Comparison of ENCODE assay signal across 21 mouse cellular contexts in genomic region chr16:32174340-32175005, GRCm38 (mm10). TPM values are rescaled to one million over a fixed set of nuclear protein-coding genes. Genes with fewer than 3 reads are reported as not detected.
DNase-seq lines count a peak whose midpoint lies in the region; ATAC-seq and TF ChIP-seq lines count a peak whose summit lies in the region.
"Had no signal": no experiment of that assay in that cellular context is flagged by ENCODE, and none has a peak within 500 bp of the region (broad histone marks: within the 10 kb centered on the region; RNA-seq: fewer than 3 reads in every experiment).

No protein-coding gene starts in this region.

- H3K27me3 ChIP-seq in kidney, embryonic 16.5 days (ENCODE audit: insufficient read depth, low read length) = no peaks in the 10 kb centered on the region
- H3K27me3 ChIP-seq in thymus, adult 2 months (ENCODE audit: control insufficient read depth, insufficient read depth, low read length) = no peaks in the 10 kb centered on the region
- H3K27me3 ChIP-seq in intestine, postnatal 0 days (replicated peaks; ENCODE audit: control insufficient read depth, insufficient read depth, low read length) = no peaks in the 10 kb centered on the region
- H3K27me3 ChIP-seq: embryonic facial prominence, embryonic 12.5 days; forebrain, embryonic 15.5 days; heart, embryonic 15.5 days had no signal

- no peak overlapping the region for H3K4me3 ChIP-seq in kidney, embryonic 16.5 days (ENCODE audit: low read length)
- H3K4me3 ChIP-seq in thymus, adult 2 months (ENCODE audit: control insufficient read depth, insufficient read depth, low read length) = no peak overlapping the region
- H3K4me3 ChIP-seq in intestine, postnatal 0 days (ENCODE audit: low read depth, low read length) = no peak overlapping the region
- H3K4me3 ChIP-seq: embryonic facial prominence, embryonic 12.5 days; forebrain, embryonic 15.5 days; heart, adult 2 months; heart, embryonic 15.5 days; hindbrain, embryonic 10.5 days had no signal

- peak; percentile 33; the same call in 1 of the 2 replicates for ATAC-seq in kidney, embryonic 16.5 days (ENCODE audit: low FRiP score, low TSS enrichment)
- no peak for ATAC-seq in intestine, postnatal 0 days
- ATAC-seq: activated CD4-positive, CD25-positive, alpha-beta regulatory T cell, adult 4 months; forebrain, embryonic 15.5 days had no signal

- no peak for DNase-seq in kidney, adult 9 months
- peak; percentile 22 for DNase-seq in thymus, adult 2 months
- DNase-seq in thymus, adult 18-20 months = no peak
- DNase-seq in thymus, postnatal 10 days (ENCODE audit: low spot score in 2 of 2) = peak; percentile 51 to 60
- DNase-seq in ovary, postnatal 36 days (ENCODE audit: low spot score) = no peak
- DNase-seq: adrenal gland, postnatal 14 days; cerebellum, adult 11-12 months; cerebellum, adult 9-10 months; cerebellum, postnatal 25 days; heart, adult 2 months had no signal

- no peak overlapping the region for H3K9ac ChIP-seq in kidney, embryonic 16.5 days (replicated peaks; ENCODE audit: low read length)
- H3K9ac ChIP-seq in intestine, postnatal 0 days (ENCODE audit: low read depth, low read length) = no peak overlapping the region
- H3K9ac ChIP-seq: embryonic facial prominence, embryonic 12.5 days; forebrain, embryonic 15.5 days; heart, embryonic 15.5 days; hindbrain, embryonic 14.5 days had no signal

- H3K9me3 ChIP-seq in kidney, embryonic 16.5 days (ENCODE audit: low read length) = peaks cover 4% of the 10 kb centered on the region; the same call in 1 of the 2 replicates
- no peaks in the 10 kb centered on the region for H3K9me3 ChIP-seq in intestine, postnatal 0 days (ENCODE audit: control insufficient read depth)
- H3K9me3 ChIP-seq: embryonic facial prominence, embryonic 12.5 days; forebrain, embryonic 15.5 days; heart, embryonic 15.5 days; hindbrain, embryonic 10.5 days had no signal

- no peak for TF ChIP-seq CTCF in thymus, adult 2 months (IDR thresholded peaks at IDR 0.05; ENCODE audit: borderline replicate concordance, control insufficient read depth, extremely low read depth, insufficient read depth, low read length, poor library complexity)
- no peak for TF ChIP-seq CTCF in intestine, postnatal 0 days (IDR thresholded peaks at IDR 0.05; ENCODE audit: low read depth)

- H3K27ac ChIP-seq in kidney, embryonic 16.5 days (ENCODE audit: low read length) = no peak overlapping the region
- H3K27ac ChIP-seq in thymus, adult 2 months (ENCODE audit: control insufficient read depth, insufficient read depth, low read length) = peak overlapping the region; percentile 40
- H3K27ac ChIP-seq in intestine, postnatal 0 days (ENCODE audit: low read depth, low read length) = no peak overlapping the region
- H3K27ac ChIP-seq: embryonic facial prominence, embryonic 12.5 days; forebrain, embryonic 15.5 days; heart, adult 2 months; heart, embryonic 15.5 days; hindbrain, embryonic 10.5 days; hindbrain, embryonic 14.5 days had no signal

- no peak overlapping the region for H3K4me2 ChIP-seq in kidney, embryonic 16.5 days (replicated peaks; ENCODE audit: low read depth, low read length)
- H3K4me2 ChIP-seq in intestine, postnatal 0 days (replicated peaks; ENCODE audit: low read depth) = no peak overlapping the region
- H3K4me2 ChIP-seq: embryonic facial prominence, embryonic 12.5 days; forebrain, embryonic 15.5 days; heart, embryonic 11.5 days; heart, embryonic 15.5 days; hindbrain, embryonic 14.5 days had no signal

- 62% methylated on average over 8 of the region's 8 CpGs for WGBS in kidney, embryonic 16.5 days
- 71% methylated on average over 8 of the region's 8 CpGs for WGBS in thymus, adult 2 months
- WGBS in intestine, postnatal 0 days = 84% methylated on average over 8 of the region's 8 CpGs

- H3K36me3 ChIP-seq in kidney, embryonic 16.5 days (ENCODE audit: insufficient read depth, low read length) = no peaks in the 10 kb centered on the region
- no peaks in the 10 kb centered on the region for H3K36me3 ChIP-seq in thymus, adult 2 months (ENCODE audit: control insufficient read depth, insufficient read depth, low read length)
- no peaks in the 10 kb centered on the region for H3K36me3 ChIP-seq in intestine, postnatal 0 days (ENCODE audit: control insufficient read depth, insufficient read depth)
- H3K36me3 ChIP-seq: embryonic facial prominence, embryonic 12.5 days; forebrain, embryonic 15.5 days; G1E; heart, embryonic 15.5 days; hindbrain, embryonic 10.5 days had no signal

- no peak for TF ChIP-seq POLR2A in thymus, adult 2 months (IDR thresholded peaks at IDR 0.05; ENCODE audit: control insufficient read depth, extremely low read depth, insufficient read depth, low read length, poor library complexity)

- H3K4me1 ChIP-seq in kidney, embryonic 16.5 days (ENCODE audit: insufficient read depth, low read length) = peaks cover 12% of the 10 kb centered on the region
- peaks cover 37% of the 10 kb centered on the region for H3K4me1 ChIP-seq in thymus, adult 2 months (replicated peaks; ENCODE audit: control insufficient read depth, insufficient read depth, low read length)
- no peaks in the 10 kb centered on the region for H3K4me1 ChIP-seq in intestine, postnatal 0 days (replicated peaks; ENCODE audit: control insufficient read depth, insufficient read depth, low read length)
- H3K4me1 ChIP-seq: heart, embryonic 15.5 days had no signal

RNA-seq across cellular contexts. Expression of gene Bex6, which starts 5.2 kb away (rescaled TPM):
- not detected in 2 replicates for polyA plus RNA-seq in kidney, embryonic 16.5 days (2015; fragmentation: Nextera tagmentation; extraction: Ambion mirVana)
- 0.65 and 0.79 TPM in 2 replicates for polyA plus RNA-seq in thymus, adult 2 months (2012; rRNA removed)
- polyA plus RNA-seq in intestine, postnatal 0 days (2015; fragmentation: Nextera tagmentation; extraction: Ambion mirVana) = 0.13 TPM in 1 of 2 replicates, not detected in the other
- polyA plus RNA-seq: activated CD4-positive, CD25-positive, alpha-beta regulatory T cell, adult 4 months; cortical plate, adult 2 months; forebrain, embryonic 15.5 days; G1E; heart, adult 2 months; heart, embryonic 15.5 days; hindbrain, embryonic 10.5 days; hindbrain, embryonic 14.5 days had no signal

RNA-seq across cellular contexts. Expression of gene Nrros, which starts 9.1 kb away (rescaled TPM):
- 18.1 and 22.2 TPM in 2 replicates for polyA plus RNA-seq in kidney, embryonic 16.5 days (2015; fragmentation: Nextera tagmentation; extraction: Ambion mirVana)
- 148 and 157 TPM in 2 replicates for polyA plus RNA-seq in thymus, adult 2 months (2012; rRNA removed)
- 4.7 and 4.8 TPM in 2 replicates for polyA plus RNA-seq in intestine, postnatal 0 days (2015; fragmentation: Nextera tagmentation; extraction: Ambion mirVana)

Comparison
In these comparisons a context has a peak if more than half of its experiments do, and no peak if none do; other contexts are left out.
1. DNase-seq: peak in thymus, adult 2 months (single experiment) and thymus, postnatal 10 days (2 of 2); none in kidney, adult 9 months (single experiment), thymus, adult 18-20 months (0 of 2) and ovary, postnatal 36 days (single experiment).